Mouse (Mus musculus): ENCODE measurements around the gene Them7.

The Them7 gene

DNA sequence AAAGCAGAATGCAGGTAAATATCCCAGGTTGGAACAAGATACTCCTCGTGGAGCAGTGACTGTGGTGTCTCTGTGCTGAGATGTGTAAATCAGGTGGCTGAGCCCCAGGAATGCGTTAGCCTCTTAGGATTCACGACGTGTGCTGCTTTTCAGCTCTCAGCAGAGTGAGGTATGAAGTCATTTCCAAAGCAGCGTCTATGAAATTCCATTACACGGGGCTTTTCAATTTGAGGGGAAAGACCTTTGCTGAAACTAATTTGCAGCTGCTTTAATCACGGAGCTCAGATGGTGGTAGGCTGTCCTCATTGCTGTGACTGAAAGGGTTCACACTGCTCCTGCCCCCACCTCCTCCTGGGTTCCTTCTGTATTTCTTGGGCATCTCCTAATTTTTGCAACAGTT lies 87.9 kb downstream of the Them7 start:
- DNase-seq: no peak

DNA sequence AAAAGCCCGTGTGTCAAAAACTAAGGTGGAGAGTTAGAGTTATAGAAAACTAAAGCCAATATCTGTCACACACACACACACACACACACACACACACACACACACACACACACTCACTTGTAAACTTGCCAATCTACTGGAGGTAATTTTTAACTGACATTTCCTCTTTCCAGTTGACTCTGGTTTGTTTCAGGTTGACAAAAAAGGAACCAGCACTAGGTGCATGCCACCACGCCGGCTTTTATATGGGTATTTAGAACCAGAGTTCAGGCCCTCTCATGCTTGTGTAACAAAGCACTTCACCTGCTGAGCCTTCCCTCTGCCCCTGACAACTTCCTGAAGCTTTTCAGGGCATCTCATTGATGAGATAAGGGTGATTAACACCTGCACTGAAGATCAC lies 89.0 kb downstream of the Them7 start:
- no peak for DNase-seq

DNA sequence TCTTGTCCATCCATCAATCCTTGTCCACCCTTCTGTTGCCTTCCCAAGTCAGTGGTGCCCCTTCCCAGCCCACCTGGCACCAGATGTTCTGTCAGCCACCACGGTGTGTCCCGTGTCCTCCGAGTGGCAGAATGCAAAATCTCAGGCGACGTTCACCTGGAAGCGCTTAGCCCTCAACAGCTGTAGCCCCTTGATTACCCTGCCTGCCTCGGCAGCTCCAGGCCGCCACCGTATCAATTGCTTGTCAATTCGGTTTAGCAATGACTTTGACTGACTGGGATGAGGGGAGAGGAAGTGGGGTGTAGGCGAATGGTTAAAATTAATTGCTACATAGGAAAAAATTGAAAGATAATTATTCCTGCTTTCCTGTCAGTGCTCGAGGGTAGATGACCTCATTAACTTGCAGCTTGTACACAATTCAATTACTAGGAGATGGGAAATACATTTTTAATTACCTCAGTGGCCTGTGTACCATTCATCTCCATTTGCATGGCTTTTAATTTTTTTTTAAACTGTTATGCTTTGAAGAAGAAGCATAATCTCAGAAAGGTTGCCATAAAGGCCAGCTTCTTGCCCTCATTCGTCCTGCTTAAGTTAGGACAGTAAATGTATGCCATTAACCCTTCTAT lies 93.5 kb downstream of the Them7 start:
- no peak for DNase-seq

DNA sequence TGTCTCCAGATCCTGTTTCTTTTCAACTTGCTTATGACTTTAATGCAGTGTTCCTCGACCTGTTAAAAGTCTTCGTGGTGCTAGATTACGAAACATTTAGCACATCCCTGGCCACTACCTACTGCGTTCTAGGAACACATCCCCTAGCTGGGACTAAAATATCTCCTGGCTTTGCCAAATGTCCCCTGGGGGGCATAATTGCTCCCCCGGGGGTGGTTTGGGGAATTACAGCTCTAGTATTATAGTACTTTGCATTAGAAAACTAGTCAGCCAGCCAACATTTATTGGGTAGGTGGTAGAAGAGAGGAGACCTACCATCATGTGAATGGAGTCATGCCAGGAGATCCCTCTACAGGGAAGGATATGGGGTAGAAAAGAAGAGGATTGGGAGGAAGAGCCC lies 101.9 kb downstream of the Them7 start:
- no peak for DNase-seq

DNA sequence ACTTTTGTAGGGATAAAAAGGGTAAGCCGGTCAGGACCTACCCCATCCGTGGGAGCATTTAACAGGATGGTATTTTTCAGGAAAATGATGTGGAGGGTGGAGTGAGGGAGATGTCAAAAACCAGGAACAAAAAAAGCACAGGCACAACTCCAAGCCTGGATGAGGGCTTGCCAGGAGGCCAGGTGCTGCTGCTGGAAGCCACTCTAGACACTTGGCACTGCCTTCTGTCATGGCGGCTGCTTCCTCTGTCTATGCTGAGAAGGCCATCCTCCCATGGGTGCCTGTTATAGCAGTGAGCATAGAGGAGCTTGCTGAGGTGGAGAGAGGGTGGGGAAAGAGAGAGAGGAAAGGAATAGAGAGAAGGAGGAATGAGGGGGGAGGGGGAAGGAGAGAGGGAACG lies 105.9 kb downstream of the Them7 start:
- no peak for DNase-seq

DNA sequence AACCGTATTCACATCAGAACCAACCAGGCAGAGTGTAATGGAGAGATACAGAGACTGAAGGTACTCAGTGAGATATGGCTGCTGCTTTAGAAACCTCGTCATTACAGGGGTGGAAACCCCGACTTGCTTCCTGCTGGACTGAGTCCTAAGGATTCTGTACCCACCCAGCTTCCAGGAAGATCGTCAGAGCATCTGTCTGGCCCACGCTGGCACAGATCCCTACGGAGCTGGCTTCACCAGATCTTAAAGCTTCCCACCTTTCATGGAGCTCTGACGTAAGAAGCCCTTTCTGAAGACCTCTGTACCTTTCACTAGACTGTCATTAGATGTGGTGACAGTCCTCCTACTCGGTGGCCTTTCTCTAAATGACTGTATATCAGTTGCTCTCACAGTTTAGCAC lies 109.0 kb downstream of the Them7 start:
- DNase-seq: peak in 1 of 2 experiments; percentile 10

DNA sequence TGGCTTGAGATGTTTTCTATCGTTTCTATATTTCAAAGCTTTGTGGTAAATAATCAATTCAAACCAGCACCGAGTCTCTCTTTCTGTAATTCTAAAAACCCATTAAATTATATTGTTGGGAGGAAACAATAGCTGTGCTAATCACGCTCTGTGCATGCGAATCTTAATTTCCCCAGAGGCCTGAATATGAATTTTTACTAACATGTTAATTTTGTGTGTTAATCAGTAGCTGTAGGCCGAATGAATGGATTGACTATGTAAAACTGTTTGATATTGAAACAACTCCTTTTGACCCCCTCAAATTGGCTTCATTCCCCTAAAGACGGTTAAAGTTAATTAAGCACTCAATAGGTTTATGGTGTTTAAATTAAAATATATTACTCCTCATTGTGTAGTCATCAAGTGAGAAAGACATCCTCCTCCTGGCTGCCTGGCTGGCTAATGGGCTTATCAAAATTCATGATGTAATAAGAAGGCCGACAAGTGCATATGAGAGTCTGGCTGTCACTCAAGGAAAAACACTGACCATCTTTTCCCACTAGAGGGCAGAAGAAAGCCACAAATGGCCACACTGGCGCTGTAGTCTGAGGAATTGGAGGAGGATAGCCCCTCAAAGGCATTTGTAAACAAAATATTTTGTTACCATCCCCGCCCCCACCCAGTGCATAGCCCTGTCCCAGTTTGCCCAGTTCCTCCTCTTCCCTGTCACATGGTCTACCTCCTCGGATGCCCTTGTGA lies 110.0 kb downstream of the Them7 start:
- DNase-seq: peak; percentile 8 to 36

DNA sequence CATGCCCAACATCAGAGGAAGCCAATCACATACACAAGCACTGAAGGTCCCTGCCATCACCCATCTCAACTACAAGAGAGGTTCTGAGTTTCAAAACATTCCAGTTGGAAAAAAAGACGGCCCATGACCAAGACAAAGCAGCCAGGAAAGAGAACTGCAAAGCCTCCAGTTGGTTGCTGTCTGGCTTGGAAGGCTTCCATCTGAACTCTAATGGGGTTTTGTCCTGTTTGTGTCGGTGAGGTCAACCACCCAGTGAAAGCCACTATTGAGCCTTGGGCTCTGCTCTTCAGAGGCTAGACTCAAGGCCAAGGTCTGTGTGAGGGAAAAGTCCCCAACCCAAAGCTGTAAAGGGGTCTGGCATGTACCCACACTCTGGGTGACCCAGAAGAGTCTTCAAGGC lies 111.5 kb downstream of the Them7 start:
- no peak for DNase-seq

DNA sequence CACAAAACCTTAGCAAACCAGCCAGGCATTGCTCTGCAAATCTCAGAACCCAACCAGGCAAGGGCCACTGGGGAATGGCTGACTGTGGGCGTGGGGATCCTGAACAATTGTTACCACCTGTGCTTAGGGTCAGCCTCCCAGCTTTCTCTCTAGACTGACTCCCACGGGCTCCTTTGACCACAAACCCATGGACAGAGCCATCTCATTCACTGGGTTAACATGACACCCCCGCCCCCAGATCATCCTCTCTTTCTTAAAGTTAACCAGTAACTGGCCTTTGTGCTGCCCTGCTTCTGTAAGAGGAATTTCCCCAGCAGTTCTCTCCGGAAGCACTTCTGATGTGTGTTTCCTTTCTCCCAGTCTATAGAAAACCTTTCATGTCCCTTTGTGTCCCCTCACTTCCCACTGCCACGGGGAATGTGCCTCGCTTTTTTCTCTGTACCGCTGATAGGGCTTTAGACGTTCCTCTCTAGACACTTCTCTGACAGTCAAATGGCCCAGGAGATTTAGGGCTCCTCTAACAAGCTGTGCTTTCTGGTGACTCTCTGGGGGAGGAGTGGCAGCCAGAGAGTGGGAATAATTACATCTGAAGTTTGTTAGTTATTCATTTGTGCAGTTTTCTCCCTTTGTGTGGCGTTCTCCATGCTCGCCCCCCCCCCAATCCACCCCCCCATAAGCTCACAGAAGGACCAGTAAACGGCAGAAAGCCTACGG lies 112.4 kb downstream of the Them7 start:
- no peak for DNase-seq

DNA sequence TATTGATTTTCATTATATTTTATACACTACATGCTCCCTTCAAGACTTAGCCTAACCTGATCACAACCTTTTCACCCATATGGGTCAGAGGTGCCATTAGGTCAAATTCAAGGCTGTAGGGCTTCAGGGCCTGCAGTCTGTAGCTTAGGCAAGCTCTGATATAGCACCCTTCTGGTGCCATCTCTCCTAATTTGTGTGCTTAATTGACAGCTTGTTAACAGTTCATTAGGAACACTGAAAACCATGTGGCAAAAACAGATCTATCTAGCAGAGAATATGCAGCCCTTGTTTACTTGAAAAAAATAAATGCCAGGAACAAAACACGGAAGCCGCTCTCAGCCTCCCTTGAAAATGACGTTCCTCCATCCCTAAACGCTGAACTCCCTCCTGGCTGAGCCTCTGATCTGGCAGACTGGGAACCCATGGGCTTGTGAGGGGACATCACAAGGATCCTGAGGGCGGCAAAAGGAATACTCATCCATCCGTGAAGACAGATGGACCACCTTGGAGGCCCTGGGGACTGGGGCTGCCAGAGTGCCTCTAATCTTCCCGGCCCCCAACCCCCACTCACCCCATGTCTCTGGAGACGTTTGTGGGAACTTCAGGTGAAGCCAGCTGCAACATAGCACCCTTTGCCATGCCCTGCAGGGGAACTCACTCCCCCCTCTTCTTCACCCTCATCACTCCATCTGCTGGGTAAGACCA lies 113.2 kb downstream of the Them7 start:
- no peak for DNase-seq

DNA sequence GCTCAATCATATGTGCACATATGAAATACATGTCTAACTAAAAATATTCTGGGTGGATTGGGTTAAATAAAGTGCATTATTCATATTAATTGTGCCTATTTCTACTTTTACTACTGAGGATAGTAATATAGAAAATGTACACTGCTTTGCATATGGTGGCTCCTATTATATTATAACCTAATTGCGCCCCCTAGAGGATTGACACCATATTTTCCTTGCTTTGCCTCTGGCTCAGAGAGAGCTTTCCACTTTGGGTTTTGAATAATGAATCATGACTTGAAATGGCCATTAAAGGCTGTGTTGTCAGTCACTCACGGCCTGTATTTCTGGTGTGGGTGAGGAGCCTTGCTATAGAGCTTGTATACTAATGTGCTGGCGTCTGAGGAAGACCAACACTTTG lies 115.9 kb downstream of the Them7 start:
- DNase-seq: no peak

DNA sequence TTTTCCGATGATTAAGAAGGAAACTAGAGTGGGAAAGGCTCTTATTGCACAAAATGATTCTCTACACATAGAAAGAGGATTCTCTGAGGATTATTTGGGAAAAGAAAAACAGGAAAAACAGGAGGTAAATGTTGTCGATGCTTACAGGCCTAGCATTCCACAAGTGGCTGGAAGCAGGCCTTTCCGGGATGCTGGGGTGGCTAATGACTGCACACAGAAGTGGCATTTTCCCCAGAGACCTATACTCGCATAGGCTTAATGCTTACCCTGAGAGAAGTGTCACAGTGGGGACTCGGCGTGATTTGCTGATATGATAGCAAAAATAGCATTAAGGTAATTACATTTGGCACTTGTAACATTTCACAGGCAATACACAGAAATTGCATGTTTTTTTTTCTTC lies 124.8 kb downstream of the Them7 start:
- no peak for DNase-seq

DNA sequence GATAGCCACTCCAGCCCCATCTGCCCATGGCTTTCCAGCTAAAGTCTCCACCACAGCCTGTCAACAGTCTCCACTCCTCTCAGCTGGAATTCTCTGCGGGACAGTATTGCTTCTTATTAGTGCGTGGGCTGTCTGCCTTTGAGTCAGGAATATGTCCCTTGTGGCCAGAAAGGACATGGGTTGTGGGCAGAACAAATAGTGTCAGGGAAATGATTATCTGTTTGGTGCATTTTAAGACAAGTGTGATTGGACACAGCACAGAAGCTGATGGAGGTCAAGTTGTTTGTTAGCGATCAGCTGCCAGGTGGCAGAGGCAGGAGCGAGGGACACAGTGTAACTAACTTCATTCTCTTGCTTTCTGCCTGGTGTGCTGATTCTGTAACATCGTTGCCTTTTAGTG lies 132.7 kb downstream of the Them7 start:
- DNase-seq: peak; percentile 5 to 38

DNA sequence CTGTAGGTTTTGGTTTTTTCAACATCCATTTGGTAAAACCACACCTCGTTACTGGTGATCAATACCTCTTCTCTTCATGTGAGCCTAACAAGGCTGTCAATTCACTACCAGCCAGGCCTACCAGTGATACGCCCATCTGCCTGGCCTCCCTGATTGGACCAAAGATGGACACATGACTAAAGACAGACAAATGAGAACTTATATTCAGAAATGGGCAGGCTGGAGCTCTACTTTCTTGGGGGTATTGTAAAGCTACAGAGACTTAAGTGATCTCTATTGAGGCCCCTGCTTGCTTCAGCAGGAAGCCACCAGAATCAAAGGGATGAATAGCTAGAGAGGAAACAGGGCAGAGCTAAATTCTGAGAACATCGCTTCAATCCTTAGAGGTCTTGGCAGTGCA lies 133.9 kb downstream of the Them7 start:
- no peak for DNase-seq

DNA sequence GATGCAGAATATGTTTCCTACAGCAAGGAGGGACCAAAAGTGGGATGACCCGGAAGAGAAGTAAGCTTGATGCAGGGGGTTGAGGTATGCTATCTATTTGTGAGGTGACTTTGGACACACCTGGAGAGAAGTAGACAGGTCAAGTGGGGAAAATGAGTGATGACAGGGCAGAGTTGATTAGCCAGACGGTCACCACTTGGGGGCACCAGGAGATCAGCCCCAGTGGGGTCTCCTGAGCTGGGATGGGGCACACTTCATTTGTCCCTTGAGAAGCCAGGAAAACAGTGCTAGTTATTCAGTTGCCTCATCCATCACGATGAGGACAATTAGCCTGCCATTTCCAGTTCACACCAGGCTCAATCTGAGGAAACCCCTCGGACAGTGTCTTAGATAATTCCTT lies 143.5 kb downstream of the Them7 start:
- no peak for DNase-seq

DNA sequence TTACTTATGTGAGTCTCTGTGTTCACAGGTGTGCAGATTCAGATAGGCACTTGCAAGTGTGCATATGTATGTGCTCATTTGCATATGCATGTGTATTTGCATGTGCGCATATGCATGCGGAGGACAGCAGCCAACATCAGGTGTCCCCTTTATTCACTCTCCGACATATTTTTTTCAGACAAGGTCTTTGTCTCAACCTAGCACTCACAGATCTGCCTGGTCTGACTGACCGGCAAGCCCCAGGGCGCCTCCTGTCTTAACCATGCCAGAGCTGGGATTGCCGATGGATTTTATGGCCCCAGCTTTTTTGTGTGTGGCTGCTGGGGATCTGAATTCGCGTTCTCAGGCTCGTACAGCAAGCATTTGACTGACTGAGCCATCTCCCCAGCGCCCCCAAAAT lies 146.1 kb downstream of the Them7 start:
- DNase-seq: no peak

DNA sequence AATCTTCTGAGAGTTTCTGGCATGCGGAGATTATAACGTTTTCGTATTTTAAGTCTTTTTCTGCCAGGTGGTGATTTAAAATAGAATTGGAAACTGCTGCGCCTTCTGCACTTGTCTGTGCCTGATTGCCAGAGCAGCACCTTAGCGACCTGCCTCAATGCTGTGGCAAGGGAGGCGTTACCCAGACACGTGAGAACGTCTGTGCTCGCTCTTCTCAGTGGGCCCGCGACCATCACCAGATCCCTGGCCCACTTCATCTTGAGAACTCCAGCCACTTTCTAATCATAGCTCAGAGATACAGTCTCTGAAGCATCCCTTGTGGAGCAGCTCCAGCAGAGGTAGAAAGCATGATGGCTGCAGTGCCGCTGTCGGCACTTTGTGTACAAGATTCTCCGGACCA lies 146.6 kb downstream of the Them7 start:
- no peak for DNase-seq

DNA sequence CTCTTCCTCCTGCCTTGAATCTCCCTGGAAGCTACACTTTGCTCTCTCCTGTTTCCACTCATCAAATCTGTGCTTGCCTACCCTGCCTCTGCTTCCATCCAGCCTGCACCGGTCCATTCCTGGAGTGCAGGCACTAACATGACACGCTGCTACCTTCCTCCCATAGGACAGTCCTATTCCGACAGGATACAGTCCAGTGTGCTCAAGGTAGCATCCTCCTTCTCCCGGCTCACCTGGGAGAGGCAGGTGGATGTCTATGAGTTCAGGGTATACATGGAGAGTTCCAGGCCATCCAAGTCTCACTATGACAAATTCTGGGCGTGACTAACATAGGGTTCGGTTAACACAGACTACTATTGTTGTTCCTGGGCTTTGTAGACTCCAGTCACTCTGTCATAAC lies 148.0 kb downstream of the Them7 start:
- DNase-seq: no peak

DNA sequence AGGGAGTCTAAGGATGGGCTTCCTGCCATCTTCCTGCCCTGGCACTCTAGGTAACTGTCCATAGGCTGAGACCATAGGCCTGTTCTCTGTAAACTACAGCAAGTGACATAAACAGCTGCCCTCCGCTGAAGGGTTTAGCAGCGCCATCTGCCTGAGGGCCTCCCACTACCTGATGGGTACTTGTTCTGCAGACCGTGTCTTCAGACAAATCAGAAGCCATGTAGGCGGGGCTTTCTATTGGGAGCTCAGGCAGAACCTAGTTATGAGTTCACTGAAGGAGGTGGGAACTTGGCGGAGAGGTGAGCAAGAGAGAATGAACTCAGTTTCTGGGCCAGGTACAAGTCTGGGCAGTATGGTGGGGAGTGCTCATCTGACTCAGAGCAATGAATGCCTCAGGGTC lies 148.6 kb downstream of the Them7 start:
- DNase-seq: no peak

DNA sequence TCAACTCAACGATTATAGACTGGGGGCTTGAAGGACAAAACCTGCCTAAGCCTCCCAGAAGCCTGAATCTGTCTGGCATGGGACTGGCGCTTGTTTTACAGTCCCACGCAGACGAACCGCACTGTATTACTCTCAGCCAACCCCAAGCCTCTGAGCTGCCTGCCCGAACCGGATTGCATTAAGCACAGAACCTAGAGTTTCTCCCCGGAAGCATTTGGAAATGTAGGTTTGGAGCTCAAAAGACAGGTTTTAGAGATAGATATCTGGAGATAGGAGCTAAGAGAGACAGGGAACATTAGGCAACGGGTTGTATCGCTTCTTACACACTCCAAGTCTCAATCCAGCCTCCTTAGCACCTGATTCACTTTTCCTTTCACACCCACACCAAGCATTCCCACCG lies 149.5 kb downstream of the Them7 start:
- no peak for DNase-seq

DNA sequence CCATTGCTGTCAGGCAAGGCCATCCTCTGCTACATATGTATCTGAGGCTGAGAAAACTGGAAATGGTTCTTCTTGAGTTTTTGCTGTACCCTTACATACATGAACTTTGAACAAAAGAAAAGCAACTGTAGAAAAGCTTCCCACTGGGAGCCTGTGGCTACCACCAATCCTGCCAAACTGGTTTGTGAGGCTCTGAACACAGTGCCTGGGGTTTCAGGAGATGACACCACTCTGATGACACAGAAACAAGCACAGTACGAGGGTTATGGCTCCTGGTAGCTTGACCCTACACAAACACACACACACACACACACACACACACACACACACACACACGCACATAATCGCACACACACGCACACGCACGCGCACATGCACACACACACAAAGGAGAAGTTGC lies 151.1 kb downstream of the Them7 start:
- DNase-seq: no peak

DNA sequence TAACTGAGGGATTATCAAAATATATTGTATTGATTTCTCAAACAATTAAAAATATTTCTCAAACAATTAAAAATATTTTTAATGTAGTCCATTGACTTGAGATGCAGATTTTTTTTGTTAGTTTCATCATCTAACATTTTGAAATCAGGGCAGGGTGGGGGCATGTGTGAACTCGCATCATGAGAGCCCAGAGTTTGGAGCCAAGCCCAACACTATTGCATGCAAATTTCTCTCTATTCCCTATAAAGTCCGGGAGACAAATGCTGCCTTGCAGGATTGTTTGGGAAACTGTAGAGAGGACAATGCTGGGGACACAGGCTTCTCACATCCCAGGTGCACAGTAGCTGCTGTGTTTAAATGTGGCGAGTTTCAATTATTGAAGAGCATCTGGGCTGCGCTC lies 151.6 kb downstream of the Them7 start:
- DNase-seq: peak in 1 of 2 experiments; percentile 13

DNA sequence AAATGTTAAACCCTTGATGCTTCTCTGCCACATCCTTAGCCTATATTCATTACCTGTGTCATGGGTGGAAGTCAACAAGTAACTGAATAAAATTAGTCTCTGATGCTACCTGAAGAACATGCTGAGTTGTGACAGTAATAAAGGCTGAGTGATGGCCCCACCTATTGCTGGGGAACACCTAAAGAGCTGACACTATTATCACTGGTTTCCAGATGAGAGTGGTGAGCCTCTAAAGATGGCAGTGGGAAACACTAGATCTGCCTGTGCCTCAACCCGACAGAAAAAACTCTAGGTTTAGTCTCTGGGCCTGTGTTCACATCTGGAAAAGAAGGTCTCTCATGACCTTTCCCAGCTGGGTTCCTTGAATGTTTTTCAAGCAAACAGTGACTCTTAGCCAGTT lies 155.6 kb downstream of the Them7 start:
- DNase-seq: no peak

Measured in lung, adult 18-20 months (tissue).